Mouse (Mus musculus): ENCODE results near the gene Nfkbiz.

Gene Nfkbiz

GRCm38 (mm10) chr16:55832040-55832439 is 6.7 kb downstream of the Nfkbiz start:
- no peak for DNase-seq

GRCm38 (mm10) chr16:55831451-55831850 is 7.2 kb downstream of the Nfkbiz start:
- no peak for DNase-seq

- DNase-seq = no peak
Measured at GRCm38 (mm10) chr16:55823398-55824155, 15.1 kb downstream of the Nfkbiz start.

- DNase-seq = no peak
Measured at GRCm38 (mm10) chr16:55822741-55823397, 15.8 kb downstream of the Nfkbiz start.

GRCm38 (mm10) chr16:55821997-55822740 is 16.5 kb downstream of the Nfkbiz start:
- DNase-seq = peak; percentile 75

- DNase-seq = no peak
Measured at GRCm38 (mm10) chr16:55821571-55821981, 17.1 kb downstream of the Nfkbiz start.

DNA sequence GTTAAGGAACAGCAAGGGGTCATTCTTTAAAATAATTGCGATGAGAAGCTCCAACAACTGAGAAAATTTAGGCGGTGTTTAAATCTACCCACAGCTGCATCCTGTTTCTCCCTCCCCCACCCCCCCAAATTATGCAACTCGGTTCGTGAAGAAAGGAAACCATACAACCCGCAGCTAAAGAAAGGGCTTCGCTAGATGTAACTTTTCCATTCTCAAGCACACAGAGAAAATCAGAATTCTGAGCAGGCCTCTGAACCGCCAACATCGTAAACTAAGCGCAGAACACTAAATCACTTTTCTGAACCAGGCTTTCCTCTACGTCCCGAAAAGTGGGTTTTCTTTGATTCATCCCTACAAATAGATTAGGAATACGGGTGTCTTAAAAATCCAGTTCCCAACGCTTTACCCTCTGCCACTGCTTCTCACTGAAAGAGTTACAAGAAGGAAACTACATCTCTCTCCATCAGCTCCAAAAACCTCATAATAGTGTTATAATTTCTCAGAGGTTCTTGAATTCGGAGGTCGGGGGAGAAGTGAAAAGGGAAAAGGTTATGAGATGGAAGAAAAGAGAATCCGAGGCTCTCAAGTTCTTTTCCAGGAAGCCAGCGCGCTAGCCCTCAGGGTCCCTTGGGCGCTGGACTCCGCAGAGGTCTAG is 17.7 kb downstream of the Nfkbiz start:
- no peak for DNase-seq

- DNase-seq = no peak
Measured at GRCm38 (mm10) chr16:55820161-55820915, 18.4 kb downstream of the Nfkbiz start.

DNA sequence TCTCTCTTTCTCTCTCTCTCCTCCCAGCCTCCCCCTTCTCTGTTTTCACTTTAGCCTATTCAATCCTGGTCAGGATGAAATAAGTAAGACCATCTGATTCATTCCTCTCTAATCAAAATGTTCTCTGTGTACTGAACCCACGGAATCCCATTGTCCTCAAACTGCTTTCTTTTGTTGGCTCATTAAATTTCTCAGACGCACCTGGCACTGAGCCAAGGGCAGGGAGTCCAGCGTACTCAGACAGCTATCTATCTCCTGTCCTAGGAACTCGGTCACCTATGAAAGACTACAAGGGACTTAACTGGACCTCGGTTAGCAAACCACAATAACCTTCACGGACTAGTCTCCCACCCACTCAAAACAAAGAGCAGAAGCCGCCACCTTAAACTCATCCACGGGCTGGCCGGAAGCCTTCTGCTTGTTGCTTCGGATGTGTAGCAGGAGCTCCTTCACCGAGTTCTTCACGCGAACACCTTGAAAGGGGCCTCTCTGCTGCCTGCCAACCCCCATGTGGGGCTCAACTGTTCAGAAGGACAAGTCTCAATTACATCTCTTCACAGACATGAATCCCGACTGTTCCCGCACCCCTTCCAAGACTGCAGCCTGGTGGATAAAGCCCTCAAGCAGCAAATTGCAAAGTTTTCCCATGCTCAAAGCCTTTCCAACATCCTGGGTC is 19.4 kb downstream of the Nfkbiz start:
- no peak for DNase-seq

GRCm38 (mm10) chr16:55817717-55818515 is 20.8 kb downstream of the Nfkbiz start:
- no peak for DNase-seq

DNA sequence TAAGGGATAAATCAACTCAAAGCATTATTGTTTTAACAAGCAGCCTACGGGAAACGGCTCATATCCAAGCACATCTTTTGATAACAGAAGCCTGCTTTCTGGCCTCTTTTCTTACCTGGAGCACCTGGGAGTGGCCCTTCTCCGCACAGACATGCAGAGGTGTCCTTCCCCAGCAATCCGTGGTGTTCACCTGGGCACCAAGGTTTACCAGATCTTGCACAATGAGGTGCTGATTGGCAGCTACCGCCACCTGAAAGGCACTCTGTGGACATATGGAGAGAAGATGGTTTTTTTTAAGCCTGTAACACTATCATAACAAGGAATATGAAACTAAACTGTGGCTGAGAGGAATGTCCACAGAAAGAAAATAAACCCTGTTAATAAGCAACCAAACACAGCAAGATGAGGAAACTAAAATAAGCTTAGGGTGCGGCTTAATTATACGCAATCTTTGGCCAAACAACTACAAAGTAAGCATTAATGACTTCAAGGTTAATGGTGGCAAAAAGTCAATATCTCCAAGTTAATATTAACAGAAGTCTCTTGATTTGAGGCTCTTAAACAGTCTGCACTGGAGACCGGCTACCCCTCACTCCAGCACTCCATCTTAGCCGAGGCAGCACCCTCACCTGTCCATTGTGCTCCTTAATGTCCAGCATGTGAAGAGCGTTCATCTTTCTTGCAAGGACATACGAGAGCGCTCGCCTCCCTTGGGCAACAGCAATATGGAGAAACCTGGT is 22.3 kb downstream of the Nfkbiz start:
- no peak for DNase-seq

- DNase-seq = no peak
Measured at GRCm38 (mm10) chr16:55815466-55815865, 23.2 kb downstream of the Nfkbiz start.

DNA sequence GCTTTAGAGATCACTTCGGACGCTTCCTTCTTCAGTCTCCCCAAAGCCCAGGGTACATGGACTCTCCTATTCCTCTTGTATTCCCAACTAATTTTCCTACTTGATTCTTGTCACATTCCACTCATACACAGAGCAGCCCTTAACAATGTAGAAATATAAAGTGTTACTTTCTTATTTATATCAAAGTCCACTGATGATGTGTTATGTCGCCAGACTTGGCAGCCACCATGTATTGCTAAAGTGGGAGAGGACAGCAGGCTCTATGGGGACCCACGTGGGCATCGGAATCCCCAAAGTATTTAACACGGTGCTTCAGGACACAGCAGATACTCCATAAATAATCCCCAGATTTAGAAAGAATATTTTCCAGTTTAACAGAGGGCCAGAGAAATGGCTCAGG is 24.0 kb downstream of the Nfkbiz start:
- no peak for DNase-seq

- DNase-seq = no peak
Measured at GRCm38 (mm10) chr16:55813916-55814315, 24.8 kb downstream of the Nfkbiz start.

DNA sequence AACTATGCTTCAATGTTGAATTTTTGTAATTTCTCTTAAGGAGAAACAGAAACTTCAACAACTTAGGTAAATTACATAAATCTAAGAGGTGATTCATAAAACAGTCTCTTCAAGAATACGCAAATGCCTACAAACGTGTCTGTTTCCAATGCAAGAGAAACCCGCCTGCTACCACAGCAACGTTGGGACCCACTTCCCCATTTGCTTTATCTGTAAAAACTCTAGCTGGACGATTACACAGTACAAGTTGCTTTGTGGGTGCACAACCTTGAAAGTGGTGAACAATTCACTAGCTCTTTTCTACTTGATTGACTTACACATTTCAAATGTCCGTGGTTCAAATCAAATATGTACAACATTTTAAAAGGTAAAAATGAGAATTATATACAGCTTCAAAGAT is 26.9 kb downstream of the Nfkbiz start:
- DNase-seq = no peak

- DNase-seq = no peak
Measured at GRCm38 (mm10) chr16:55809779-55810514, 28.8 kb downstream of the Nfkbiz start.

DNA sequence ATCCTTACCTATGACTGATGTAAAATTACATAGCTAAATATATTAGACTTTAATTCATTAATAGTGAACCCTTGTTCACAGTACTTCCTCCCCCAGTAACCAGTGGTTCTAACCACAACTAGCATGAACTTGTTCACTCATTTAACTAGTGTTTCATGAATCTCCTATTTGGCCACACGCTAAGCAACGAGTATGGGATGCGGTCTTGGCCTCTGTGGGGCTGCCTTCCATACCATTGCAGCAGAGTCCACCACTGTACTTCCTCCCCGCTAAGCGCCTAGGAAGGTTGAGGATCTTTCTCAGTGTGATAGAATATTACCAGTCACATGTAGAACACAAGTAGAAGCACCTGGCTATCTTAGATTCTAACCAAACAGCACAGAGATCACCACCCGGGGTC is 29.4 kb downstream of the Nfkbiz start:
- no peak for DNase-seq

GRCm38 (mm10) chr16:55807505-55807932 is 31.2 kb downstream of the Nfkbiz start:
- DNase-seq = no peak

- DNase-seq = no peak
Measured at GRCm38 (mm10) chr16:55804799-55805198, 33.9 kb downstream of the Nfkbiz start.

DNA sequence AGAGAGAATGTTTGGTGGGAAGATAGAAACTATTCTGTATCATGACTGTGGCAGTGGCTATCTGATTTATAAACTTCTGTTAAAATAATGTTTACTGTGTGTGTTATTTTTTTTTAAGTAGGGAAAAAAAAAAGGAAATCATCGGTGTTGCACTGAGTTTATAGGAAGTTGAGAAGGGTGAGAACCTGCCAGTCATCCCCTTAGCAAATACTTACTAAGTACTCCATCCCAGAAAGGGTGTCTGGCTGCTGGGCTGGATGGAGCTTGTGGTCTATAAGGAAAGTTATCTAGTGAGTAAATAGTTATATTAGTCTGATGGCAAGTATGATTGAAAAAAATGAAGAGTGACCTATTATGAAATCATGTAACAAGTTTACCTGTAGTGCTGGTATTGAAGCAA is 37.1 kb downstream of the Nfkbiz start:
- no peak for DNase-seq
